Mouse (Mus musculus) cortical plate, adult 2 months (tissue): ENCODE data around the gene Bloc1s4.

ENCODE experiments used
- CTCF ChIP-seq: fragments of 200-500 bp; IDR thresholded peaks from 2 replicates; pipeline ENCODE4 v1.5.1; 2011; ENCODE audit warnings: mild to moderate bottlenecking, control low read depth, low read length; ENCODE audit not compliant: insufficient read depth; ENCODE audit errors: extremely low read depth
- POLR2A ChIP-seq: fragments of 200-500 bp; IDR thresholded peaks from 2 replicates; pipeline ENCODE4 v1.6.1; 2011; ENCODE audit warnings: mild to moderate bottlenecking, low read length, control low read depth; ENCODE audit not compliant: insufficient read depth; ENCODE audit errors: extremely low read depth

DNA sequence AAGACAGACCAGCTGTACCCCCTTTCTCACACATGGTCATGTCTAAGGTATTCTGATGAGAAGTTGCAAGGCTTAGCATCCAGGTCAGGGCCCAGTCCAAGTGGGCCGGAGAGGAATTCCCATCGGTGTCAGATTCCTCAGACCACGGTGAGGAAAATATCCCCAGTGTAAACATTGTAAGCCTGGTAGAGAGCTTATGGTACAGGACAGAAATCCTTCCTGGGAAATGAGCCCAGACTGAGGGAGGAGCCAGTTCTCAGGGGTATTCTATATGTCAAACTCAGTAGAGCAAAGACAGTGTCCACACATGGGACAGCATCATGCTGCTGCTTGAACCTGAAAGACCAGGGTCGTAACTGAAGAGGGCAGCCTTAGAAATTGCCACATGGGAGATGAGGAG, 11.4 kb upstream of the Bloc1s4 start:
- TF ChIP-seq CTCF (no peak), POLR2A (no peak)
